Mouse (Mus musculus) layer of hippocampus, adult 2 months (tissue): ENCODE data around the gene Immp2l. TPM values are rescaled to one million over a fixed set of nuclear protein-coding genes. Genes with fewer than 3 reads are reported as not detected.
"Not testable (repeated sequence)": the region's sequence is repeated elsewhere in the genome, so short reads cannot be mapped to it uniquely, and the experiment has no call there.

Experiments
- DNase-seq, 2 experiments: peaks; one replicate each; pipeline ENCODE4 v3.0.0; 2022; ENCODE audit warnings: low spot score in 2 of 2
- H3K27ac ChIP-seq: fragments of 200-600 bp; 2 replicates; pipeline ENCODE4 v1.8.1; 2022
- H3K4me3 ChIP-seq: fragments of 200-600 bp; 2 replicates; pipeline ENCODE4 v1.8.1; 2022; ENCODE audit warnings: mild to moderate bottlenecking
- CTCF ChIP-seq: fragments of 200-600 bp; conservative IDR thresholded peaks from 2 replicates; pipeline ENCODE4 v1.8.1; 2022; ENCODE audit warnings: antibody characterized with exemption, mild to moderate bottlenecking, moderate library complexity
- long read RNA-seq, 2 experiments: library from polyadenylated mRNA; stranded (forward); transcript quantifications; one replicate each; pipeline ENCODE4 v2.0.0; 2021; ENCODE audit warnings: borderline mapping rate in 2 of 2
- total RNA-seq, 2 experiments: library from RNA; stranded (reverse); gene quantifications; 2 replicates each; pipeline ENCODE4 v1.2.3; 2021

Immp2l gene
- total RNA-seq: 10 to 100 TPM in 1 of 2 experiments, 1 to 10 TPM in 1; 6.9 to 15.1 TPM
- long read RNA-seq, experiment 1, partial matches to known transcripts: 0 of 8 reads
- long read RNA-seq, experiment 1, other reads (novel, unspliced or antisense): 8 of 8 reads
- long read RNA-seq, experiment 2, partial matches to known transcripts: 0 of 7 reads
- long read RNA-seq, experiment 2, other reads (novel, unspliced or antisense): 7 of 7 reads

GRCm38 (mm10) chr12:41023511-41024421 is at the start of gene Immp2l:
Gene Immp2l, plus strand, starts transcription at chr12:41024090.
- Histone ChIP-seq H3K4me3 (peak within 1 kb of the TSS; percentile 74), H3K27ac (peak within 1 kb of the TSS; percentile 91)
- no peak for TF ChIP-seq CTCF
- peak; percentile 93 for DNase-seq

GRCm38 (mm10) chr12:40978719-40979500 is 45.0 kb upstream of the Immp2l start:
- H3K4me3 ChIP-seq: no peak overlapping the region
- TF ChIP-seq CTCF: no peak
- no peak overlapping the region for H3K27ac ChIP-seq
- DNase-seq: no peak

- peak in 1 of 2 experiments; percentile 35 for DNase-seq
- Histone ChIP-seq H3K27ac (no peak overlapping the region), H3K4me3 (no peak overlapping the region)
- no peak for TF ChIP-seq CTCF
These were observed 44.2 kb upstream of the Immp2l start for GRCm38 (mm10) chr12:40979716-40980115.

- no peak overlapping the region for H3K27ac ChIP-seq
- no peak overlapping the region for H3K4me3 ChIP-seq
- DNase-seq: no peak
- TF ChIP-seq CTCF: no peak
These were observed 43.7 kb upstream of the Immp2l start for GRCm38 (mm10) chr12:40980160-40980559.

GRCm38 (mm10) chr12:40983021-40983420 is 40.9 kb upstream of the Immp2l start:
- H3K4me3 ChIP-seq: no peak overlapping the region
- H3K27ac ChIP-seq: no peak overlapping the region
- DNase-seq: no peak
- no peak for TF ChIP-seq CTCF

GRCm38 (mm10) chr12:40984735-40985134 is 39.2 kb upstream of the Immp2l start:
- H3K4me3 ChIP-seq: no peak overlapping the region
- DNase-seq: no peak
- TF ChIP-seq CTCF: no peak
- H3K27ac ChIP-seq: no peak overlapping the region

GRCm38 (mm10) chr12:40985791-40986190 is 38.1 kb upstream of the Immp2l start:
- Histone ChIP-seq H3K27ac (no peak overlapping the region), H3K4me3 (no peak overlapping the region)
- DNase-seq: no peak
- no peak for TF ChIP-seq CTCF

- Histone ChIP-seq H3K27ac (no peak overlapping the region), H3K4me3 (no peak overlapping the region)
- TF ChIP-seq CTCF: no peak
- no peak for DNase-seq
These were observed 35.4 kb upstream of the Immp2l start for GRCm38 (mm10) chr12:40988311-40989065.

- no peak overlapping the region for H3K4me3 ChIP-seq
These were observed 32.2 kb upstream of the Immp2l start for GRCm38 (mm10) chr12:40991647-40992046.

GRCm38 (mm10) chr12:40992237-40992636 is 31.7 kb upstream of the Immp2l start:
- DNase-seq, H3K27ac ChIP-seq, H3K4me3 ChIP-seq: not testable (repeated sequence)

More at GRCm38 (mm10) chr12:40991647-40992046, 32.2 kb upstream of the Immp2l start:
- H3K27ac ChIP-seq: no peak overlapping the region
- TF ChIP-seq CTCF: no peak
- no peak for DNase-seq

- Histone ChIP-seq H3K27ac (no peak overlapping the region), H3K4me3 (no peak overlapping the region)
- DNase-seq: no peak
- TF ChIP-seq CTCF: no peak
These were observed 29.0 kb upstream of the Immp2l start for GRCm38 (mm10) chr12:40994846-40995245.

GRCm38 (mm10) chr12:40995618-40996370 is 28.1 kb upstream of the Immp2l start:
- no peak for DNase-seq
- no peak overlapping the region for H3K27ac ChIP-seq
- TF ChIP-seq CTCF: no peak
- H3K4me3 ChIP-seq: no peak overlapping the region
